In genomic region chr17:27047762-27048444, GRCm38 (mm10) we compare ENCODE assay signal across 9 mouse cellular contexts. TPM values are rescaled to one million over a fixed set of nuclear protein-coding genes. Genes with fewer than 3 reads are reported as not detected.
DNase-seq lines count a peak whose midpoint lies in the region; ATAC-seq and TF ChIP-seq lines count a peak whose summit lies in the region.
"Had no signal": no experiment of that assay in that cellular context is flagged by ENCODE, and none has a peak within 500 bp of the region (broad histone marks: within the 10 kb centered on the region; RNA-seq: fewer than 3 reads in every experiment).

No protein-coding gene starts in this region.

- no peak overlapping the region for H3K4me3 ChIP-seq in hindbrain, postnatal 0 days (ENCODE audit: low read length)
- no peak overlapping the region for H3K4me3 ChIP-seq in hindbrain, embryonic 13.5 days

- H3K36me3 ChIP-seq in hindbrain, postnatal 0 days (ENCODE audit: insufficient read depth, low read length): no peaks in the 10 kb centered on the region
- H3K36me3 ChIP-seq in hindbrain, embryonic 13.5 days: no peaks in the 10 kb centered on the region

- no peaks in the 10 kb centered on the region for H3K4me1 ChIP-seq in hindbrain, postnatal 0 days (ENCODE audit: insufficient read depth, low read length)
- H3K4me1 ChIP-seq in hindbrain, embryonic 13.5 days (replicated peaks): peaks cover 4% of the 10 kb centered on the region

- ATAC-seq in hindbrain, postnatal 0 days: no peak
- ATAC-seq in hindbrain, embryonic 13.5 days (ENCODE audit: low FRiP score): no peak

- H3K9ac ChIP-seq in hindbrain, postnatal 0 days (replicated peaks; ENCODE audit: low read length): no peak overlapping the region
- H3K9ac ChIP-seq in hindbrain, embryonic 13.5 days: no peak overlapping the region

- DNase-seq in hindbrain, postnatal 0 days (ENCODE audit: low spot score): no peak
- peak; percentile 53 for DNase-seq in thymus, postnatal 4 days
- DNase-seq in thymus, postnatal 10 days (ENCODE audit: low spot score in 2 of 2): no peak
- DNase-seq in induced T-regulatory cell, adult 2 months (ENCODE audit: low read depth): peak; percentile 55
- peak; percentile 72 for DNase-seq in testis, postnatal 10 days (ENCODE audit: low spot score)
- no peak for DNase-seq in urinary bladder, postnatal 14 days (ENCODE audit: low spot score)
- DNase-seq in spleen, postnatal 4 days (ENCODE audit: low spot score in 2 of 2): no peak
- DNase-seq: adrenal gland, adult 2 months had no signal

- H3K27ac ChIP-seq in hindbrain, postnatal 0 days: no peak overlapping the region
- no peak overlapping the region for H3K27ac ChIP-seq in hindbrain, embryonic 13.5 days

- TF ChIP-seq CTCF in hindbrain, postnatal 0 days (IDR thresholded peaks at IDR 0.05; ENCODE audit: low read depth): peak; percentile 63

- H3K27me3 ChIP-seq in hindbrain, postnatal 0 days (ENCODE audit: insufficient read depth, low read length): no peaks in the 10 kb centered on the region
- no peaks in the 10 kb centered on the region for H3K27me3 ChIP-seq in hindbrain, embryonic 13.5 days

- 81% methylated on average over 14 of the region's 14 CpGs for WGBS in hindbrain, postnatal 0 days
- 82% methylated on average over 14 of the region's 14 CpGs for WGBS in hindbrain, embryonic 13.5 days

- H3K4me2 ChIP-seq in hindbrain, postnatal 0 days (ENCODE audit: low read depth, low read length): no peak overlapping the region
- no peak overlapping the region for H3K4me2 ChIP-seq in hindbrain, embryonic 13.5 days

- no peaks in the 10 kb centered on the region for H3K9me3 ChIP-seq in hindbrain, postnatal 0 days (ENCODE audit: low read length)
- H3K9me3 ChIP-seq in hindbrain, embryonic 13.5 days: no peaks in the 10 kb centered on the region

RNA-seq across cellular contexts. Expression of gene Itpr3, which starts 9.2 kb away (rescaled TPM):
- 2.3 and 4.0 TPM in 2 replicates for total RNA-seq in hindbrain, postnatal 0 days (2014; rRNA removed)
- polyA plus RNA-seq in hindbrain, postnatal 0 days (2015; fragmentation: Nextera tagmentation; extraction: Ambion mirVana): 0.58 TPM in 2 replicates
- polyA plus RNA-seq in hindbrain, embryonic 13.5 days (2015; fragmentation: Nextera tagmentation; extraction: Ambion mirVana): 1.1 and 1.2 TPM in 2 replicates

RNA-seq across cellular contexts. Expression of gene Bak1, which starts 19.1 kb away (rescaled TPM):
- total RNA-seq in hindbrain, postnatal 0 days (2014; rRNA removed): 62.9 and 70.8 TPM in 2 replicates
- 4.0 and 4.2 TPM in 2 replicates for polyA plus RNA-seq in hindbrain, postnatal 0 days (2015; fragmentation: Nextera tagmentation; extraction: Ambion mirVana)
- polyA plus RNA-seq in hindbrain, embryonic 13.5 days (2015; fragmentation: Nextera tagmentation; extraction: Ambion mirVana): 2.5 and 3.1 TPM in 2 replicates

Comparison
In these comparisons a context has a peak if more than half of its experiments do, and no peak if none do; other contexts are left out.
1. DNase-seq: peak in thymus, postnatal 4 days (single experiment), induced T-regulatory cell, adult 2 months (single experiment) and testis, postnatal 10 days (single experiment); none in hindbrain, postnatal 0 days (single experiment), thymus, postnatal 10 days (0 of 2), urinary bladder, postnatal 14 days (single experiment) and spleen, postnatal 4 days (0 of 2).